Mouse (Mus musculus): ENCODE results near the gene Cfap157.

- no peak for TF ChIP-seq CTCF (IDR thresholded peaks at IDR 0.05; ENCODE audit: low read depth, low read length)
- TF ChIP-seq POLR2A (IDR thresholded peaks at IDR 0.05; ENCODE audit: insufficient read depth, low read length): no peak
Observed at GRCm38 (mm10) chr2:32749082-32749481, 35.1 kb downstream of the Cfap157 start.

All from ES-Bruce4 (cell line).